Mouse (Mus musculus) stomach, embryonic 14.5 days (tissue): ENCODE data around the gene Dnmt3c. TPM values are rescaled to one million over a fixed set of nuclear protein-coding genes. Genes with fewer than 3 reads are reported as not detected.
"Not testable (repeated sequence)": the region's sequence is repeated elsewhere in the genome, so short reads cannot be mapped to it uniquely, and the experiment has no call there.

ENCODE experiments used
- ATAC-seq: fragments of 200-750 bp; cut with Nextera tagmentation; 2 replicates; pipeline ENCODE4 v1.8.0; 2017; ENCODE audit warnings: low read depth, moderate TSS enrichment; ENCODE audit not compliant: insufficient number of reproducible peaks, insufficient read depth, low FRiP score
- H3K27ac ChIP-seq: fragments of 300-500 bp; sonication (generic); 2 replicates; pipeline ENCODE4 v1.5.1; 2014; ENCODE audit warnings: mild to moderate bottlenecking, low read length, moderate library complexity, mixed read lengths
- H3K27me3 ChIP-seq: fragments of 300-500 bp; sonication (generic); 2 replicates; pipeline ENCODE4 v1.6.1; 2014; ENCODE audit warnings: low read length, control low read depth, mixed read lengths; ENCODE audit not compliant: control insufficient read depth, insufficient read depth
- H3K36me3 ChIP-seq: fragments of 300-500 bp; sonication (generic); 2 replicates; pipeline ENCODE4 v1.6.1; 2014; ENCODE audit warnings: mild to moderate bottlenecking, control low read depth, low read length, moderate library complexity, mixed read lengths; ENCODE audit not compliant: control insufficient read depth, insufficient read depth
- H3K4me1 ChIP-seq: fragments of 300-500 bp; sonication (generic); 2 replicates; pipeline ENCODE4 v1.6.1; 2014; ENCODE audit warnings: low read length, control low read depth, mixed read lengths; ENCODE audit not compliant: control insufficient read depth, insufficient read depth
- H3K4me2 ChIP-seq: fragments of 300-500 bp; sonication (generic); replicated peaks from 2 replicates; pipeline ENCODE4 v1.6.1; 2014; ENCODE audit warnings: low read depth, low read length, control low read depth
- H3K4me3 ChIP-seq: fragments of 300-500 bp; sonication (generic); 2 replicates; pipeline ENCODE4 v1.5.1; 2014; ENCODE audit warnings: low read depth, low read length, control low read depth
- H3K9ac ChIP-seq: fragments of 300-500 bp; sonication (generic); replicated peaks from 2 replicates; pipeline ENCODE4 v1.6.1; 2014; ENCODE audit warnings: low read depth, mild to moderate bottlenecking, control low read depth, low read length, moderate library complexity, mixed read lengths
- H3K9me3 ChIP-seq: fragments of 300-500 bp; sonication (generic); 2 replicates; pipeline ENCODE4 v1.6.1; 2016; ENCODE audit warnings: low read depth, low read length, control low read depth; ENCODE audit not compliant: control insufficient read depth
- WGBS: fragments of 180-500 bp; shearing (Covaris S2); extraction: QIAGEN DNeasy Blood & Tissue Kit; methylation state at CpG from one replicate; pipeline ENCODE4 v1.1.7; 2014; 5-methylcytosine and 5-hydroxymethylcytosine counted together
- polyA plus RNA-seq: library from polyadenylated mRNA; unstranded; fragments of >200 nt; fragmentation: Nextera tagmentation; extraction: Ambion mirVana; gene quantifications from 2 replicates; pipeline ENCODE4 v1.2.1, GENCODE M21; 2014

Gene Dnmt3c
- polyA plus RNA-seq, 1 experiment from 2014 or later: 0.16 TPM

DNA sequence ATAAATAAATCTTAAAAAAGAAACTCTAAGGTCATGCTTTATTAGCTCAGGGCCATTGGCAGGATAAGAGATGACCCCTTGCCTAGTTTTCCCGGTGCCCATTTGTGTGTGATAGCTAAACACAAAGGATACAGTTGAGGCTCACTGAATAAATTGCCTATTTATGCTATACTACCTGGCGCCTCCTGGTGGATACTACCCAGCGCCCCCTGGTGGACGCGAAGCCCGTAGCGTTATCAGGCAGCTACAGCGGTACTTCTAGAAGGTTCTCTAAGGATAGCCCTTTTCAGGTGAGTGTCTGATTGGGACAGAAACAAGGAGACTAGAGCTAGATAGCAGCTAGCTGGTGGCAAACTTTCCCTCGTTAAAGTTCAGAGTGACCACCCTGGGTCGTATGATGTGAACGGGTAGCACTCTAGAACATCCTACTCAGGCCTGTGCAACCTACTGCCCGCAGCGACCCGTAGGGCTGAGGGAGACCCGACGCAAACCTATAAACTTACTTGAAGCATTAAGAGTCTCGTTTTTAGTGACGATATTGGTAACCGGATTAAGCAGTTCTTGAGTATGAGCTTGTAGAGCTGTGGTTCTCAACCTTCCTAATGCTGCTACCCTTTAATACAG, 1.9 kb upstream of the Dnmt3c start:
- no peak overlapping the region for H3K9ac ChIP-seq
- WGBS: 66% methylated on average over 19 of the region's 19 CpGs
- H3K4me2 ChIP-seq: no peak overlapping the region
- H3K27ac ChIP-seq: no peak overlapping the region
- no peaks in the 10 kb centered on the region for H3K36me3 ChIP-seq
- no peaks in the 10 kb centered on the region for H3K4me1 ChIP-seq
- ATAC-seq: no peak
- H3K27me3 ChIP-seq: no peaks in the 10 kb centered on the region
- no peaks in the 10 kb centered on the region for H3K9me3 ChIP-seq
- H3K4me3 ChIP-seq: no peak overlapping the region

DNA sequence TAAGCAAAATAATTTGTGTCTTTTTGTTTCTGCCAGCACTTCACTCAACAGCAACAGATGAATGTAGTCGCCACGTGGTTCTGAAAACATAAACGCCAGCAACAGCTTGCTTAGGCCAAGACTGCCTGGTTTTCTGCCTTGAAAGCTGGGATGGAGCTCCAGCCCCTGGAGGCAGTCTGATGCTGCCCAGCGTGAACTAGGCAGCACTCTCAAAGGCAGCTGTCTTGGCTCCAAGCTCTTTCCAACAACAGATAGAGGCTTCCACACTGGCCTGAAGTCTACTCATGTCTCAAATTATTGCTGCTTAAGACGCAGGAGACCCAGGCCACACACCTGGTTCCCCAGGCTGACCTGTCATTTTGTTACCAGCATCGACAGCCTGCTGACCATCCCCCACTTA, 6.9 kb downstream of the Dnmt3c start:
- H3K27ac ChIP-seq: no peak overlapping the region
- H3K36me3 ChIP-seq: no peaks in the 10 kb centered on the region
- no peaks in the 10 kb centered on the region for H3K9me3 ChIP-seq
- no peak overlapping the region for H3K9ac ChIP-seq
- H3K4me2 ChIP-seq: no peak overlapping the region
- 44% methylated on average over 6 of the region's 6 CpGs for WGBS
- no peak for ATAC-seq
- no peaks in the 10 kb centered on the region for H3K27me3 ChIP-seq
- H3K4me1 ChIP-seq: no peaks in the 10 kb centered on the region
- H3K4me3 ChIP-seq: no peak overlapping the region

DNA sequence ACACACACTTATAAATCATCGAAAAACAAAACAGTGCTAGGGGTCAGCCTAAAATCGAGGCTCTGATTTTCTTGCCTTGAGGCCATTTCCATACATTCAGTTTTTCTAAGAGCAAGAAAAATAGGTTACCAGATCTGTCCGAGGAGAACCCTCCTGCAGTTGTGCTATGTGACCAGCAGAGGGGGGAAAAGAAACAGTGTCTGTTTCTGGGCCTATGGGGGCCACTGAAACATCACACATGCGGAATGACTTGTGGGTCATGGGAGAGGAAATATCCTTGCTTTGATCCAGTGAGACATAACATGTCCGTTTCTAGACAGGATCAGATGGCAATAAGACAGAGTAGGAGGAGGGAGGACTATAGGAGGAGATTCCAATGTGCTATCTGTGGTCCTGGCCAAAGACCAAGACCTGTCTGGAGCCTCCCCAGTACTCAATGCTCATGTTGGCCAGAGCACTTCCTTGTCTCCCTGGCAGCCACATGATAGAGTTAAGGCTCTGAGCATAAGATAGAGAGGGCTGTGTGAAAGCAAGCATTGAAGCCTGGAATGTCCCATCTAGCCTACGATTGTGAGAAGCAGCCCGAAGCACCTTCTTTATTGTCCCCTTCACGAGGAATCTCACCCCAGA, 14.4 kb downstream of the Dnmt3c start:
- no peak for ATAC-seq
- Histone ChIP-seq H3K4me1 (0 out of 2 replicates have a peak, but pooled peaks cover 2% of the 10 kb centered on the region), H3K9ac (no peak overlapping the region), H3K9me3 (no peaks in the 10 kb centered on the region), H3K4me2 (no peak overlapping the region), H3K27me3 (no peaks in the 10 kb centered on the region), H3K36me3 (no peaks in the 10 kb centered on the region), H3K4me3 (no peak overlapping the region), H3K27ac (no peak overlapping the region)
- 48% methylated on average over 8 of the region's 8 CpGs for WGBS

DNA sequence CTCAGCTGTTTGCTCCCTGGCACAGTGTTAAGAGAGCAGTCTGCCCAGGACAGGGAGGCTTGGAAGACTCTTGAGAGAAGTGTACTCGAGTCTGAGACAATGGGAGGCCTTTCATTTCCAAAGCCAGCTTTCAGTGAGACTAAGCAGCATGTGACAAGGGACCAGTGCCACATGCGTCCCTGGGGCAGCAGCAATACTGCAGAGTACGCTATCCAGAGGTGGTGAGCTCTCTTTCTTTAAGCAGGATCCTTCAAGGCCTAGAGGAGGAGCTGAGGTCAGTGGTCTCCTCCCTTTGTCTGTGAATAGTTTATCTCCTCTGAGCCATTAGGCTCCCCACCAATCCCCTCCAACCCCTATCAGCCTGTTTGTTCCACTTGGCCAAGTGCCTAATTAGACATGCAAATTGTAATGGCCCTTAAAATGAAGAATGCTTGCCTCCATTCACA, 16.2 kb downstream of the Dnmt3c start:
- Histone ChIP-seq H3K36me3 (no peaks in the 10 kb centered on the region), H3K4me1 (0 out of 2 replicates have a peak, but pooled peaks cover 2% of the 10 kb centered on the region), H3K9me3 (no peaks in the 10 kb centered on the region), H3K27me3 (no peaks in the 10 kb centered on the region), H3K27ac (no peak overlapping the region), H3K4me2 (no peak overlapping the region), H3K9ac (no peak overlapping the region), H3K4me3 (no peak overlapping the region)
- no peak for ATAC-seq
- WGBS: 56% methylated on average over 3 of the region's 3 CpGs

DNA sequence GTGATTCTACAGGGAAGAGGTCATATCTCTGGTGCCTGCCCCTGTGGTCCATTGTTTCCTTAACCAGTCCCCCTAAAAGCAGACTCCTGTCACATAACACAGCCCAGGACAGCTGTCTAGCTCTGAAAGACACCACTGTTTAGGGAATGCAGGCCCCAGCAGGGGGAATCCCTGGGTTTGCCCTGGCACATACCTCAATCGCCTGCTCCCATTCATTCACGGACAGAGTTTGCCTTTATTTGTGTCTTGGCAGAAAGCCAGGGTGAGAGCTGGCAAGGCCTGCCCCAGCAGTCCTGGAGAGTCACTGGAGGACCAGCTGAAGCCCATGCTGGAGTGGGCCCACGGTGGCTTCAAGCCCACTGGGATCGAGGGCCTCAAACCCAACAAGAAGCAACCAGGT, 16.8 kb downstream of the Dnmt3c start:
- H3K9ac ChIP-seq: 0 out of 2 replicates have a peak overlapping the region, but pooled peaks have one; percentile 10
- no peaks in the 10 kb centered on the region for H3K27me3 ChIP-seq
- H3K27ac ChIP-seq: no peak overlapping the region
- H3K4me3 ChIP-seq: no peak overlapping the region
- no peaks in the 10 kb centered on the region for H3K36me3 ChIP-seq
- no peak overlapping the region for H3K4me2 ChIP-seq
- WGBS: 47% methylated on average over 4 of the region's 4 CpGs
- H3K4me1 ChIP-seq: 0 out of 2 replicates have a peak, but pooled peaks cover 2% of the 10 kb centered on the region
- no peaks in the 10 kb centered on the region for H3K9me3 ChIP-seq
- peak; percentile 60; the same call in 1 of the 2 replicates for ATAC-seq

DNA sequence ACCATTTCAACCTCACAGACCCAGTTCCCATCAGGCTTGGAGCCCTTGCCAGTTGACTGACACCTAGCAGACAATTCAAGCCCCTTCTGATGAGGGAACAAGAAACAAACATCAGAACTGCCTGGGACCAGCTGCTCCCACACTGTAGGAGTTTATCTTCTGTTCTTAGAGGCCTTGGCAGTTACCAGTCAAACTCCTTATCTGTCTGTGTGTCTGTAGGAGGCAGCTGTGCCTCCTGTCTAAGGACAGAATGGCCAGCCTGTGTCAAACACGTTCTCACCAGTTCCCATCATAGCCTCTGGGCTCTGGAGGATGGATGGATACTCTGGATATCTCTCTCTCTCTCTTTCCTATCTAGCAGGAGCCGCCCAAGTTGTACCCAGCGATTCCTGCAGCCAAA, 21.4 kb downstream of the Dnmt3c start:
- not testable (repeated sequence) for ATAC-seq, H3K27ac ChIP-seq, H3K27me3 ChIP-seq, H3K4me2 ChIP-seq, H3K36me3 ChIP-seq, H3K9me3 ChIP-seq, H3K4me3 ChIP-seq, H3K9ac ChIP-seq, H3K4me1 ChIP-seq
- 79% methylated on average over 3 of the region's 3 CpGs for WGBS

DNA sequence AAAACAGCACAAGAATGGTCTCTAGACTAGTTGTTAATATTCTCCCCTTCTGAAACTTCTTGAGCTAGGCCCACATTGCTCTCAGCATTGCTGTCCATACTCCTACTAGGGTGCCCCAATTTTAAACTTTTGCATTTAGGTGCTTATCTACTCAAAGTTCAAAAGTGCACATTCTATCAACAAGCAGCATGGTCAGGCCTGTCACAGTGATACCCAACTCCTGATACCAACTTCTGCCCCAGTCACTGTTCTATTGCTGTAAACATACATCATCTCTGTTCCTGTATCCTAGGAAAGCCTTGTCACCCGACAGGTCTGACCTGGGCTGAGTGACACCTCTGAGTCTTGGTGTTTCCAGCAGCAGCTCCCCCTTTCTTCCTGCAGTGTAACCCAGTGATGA, 26.6 kb downstream of the Dnmt3c start:
- H3K27ac ChIP-seq: no peak overlapping the region
- H3K4me1 ChIP-seq: no peaks in the 10 kb centered on the region
- no peaks in the 10 kb centered on the region for H3K27me3 ChIP-seq
- H3K36me3 ChIP-seq: no peaks in the 10 kb centered on the region
- H3K9me3 ChIP-seq: no peaks in the 10 kb centered on the region; the same call in 1 of the 2 replicates
- 61% methylated on average over 1 of the region's 1 CpGs for WGBS
- ATAC-seq: no peak
- H3K4me2 ChIP-seq: no peak overlapping the region
- H3K9ac ChIP-seq: no peak overlapping the region
- no peak overlapping the region for H3K4me3 ChIP-seq

DNA sequence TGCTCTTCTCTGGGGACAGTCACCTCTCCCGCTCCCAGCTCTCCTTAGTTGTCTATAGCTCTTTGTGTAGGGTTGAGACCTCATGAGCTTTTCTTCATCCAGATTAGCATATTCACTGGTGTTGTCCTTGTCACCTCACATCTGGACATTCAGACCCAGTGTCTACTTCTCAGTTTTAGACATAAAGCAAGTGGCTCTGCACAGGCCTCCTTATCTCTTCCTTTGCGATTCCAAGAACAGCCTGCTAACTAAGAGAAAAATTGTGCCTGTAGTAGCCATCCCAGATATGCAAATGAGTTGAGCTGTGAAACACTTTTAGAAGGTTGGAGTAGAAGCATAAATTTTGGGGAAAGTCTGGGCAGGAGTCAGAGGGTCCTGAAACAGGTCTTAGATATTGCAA, 28.0 kb downstream of the Dnmt3c start:
- H3K36me3 ChIP-seq: no peaks in the 10 kb centered on the region
- no peak overlapping the region for H3K4me2 ChIP-seq
- no peak overlapping the region for H3K4me3 ChIP-seq
- H3K9ac ChIP-seq: no peak overlapping the region
- no peaks in the 10 kb centered on the region for H3K27me3 ChIP-seq
- 82% methylated on average over 2 of the region's 2 CpGs for WGBS
- ATAC-seq: no peak
- H3K9me3 ChIP-seq: no peaks in the 10 kb centered on the region; the same call in 1 of the 2 replicates
- H3K4me1 ChIP-seq: no peaks in the 10 kb centered on the region
- no peak overlapping the region for H3K27ac ChIP-seq
